Mouse (Mus musculus): Measurements from ENCODE around the gene Rps27. TPM values are rescaled to one million over a fixed set of nuclear protein-coding genes. Genes with fewer than 3 reads are reported as not detected.
A peak's percentile ranks its signal among the peaks of the same experiment; 100 is the strongest.

Gene Rps27
- total RNA-seq, 2 experiments from 2014 or later: 1,313 to 1,450 TPM

DNA sequence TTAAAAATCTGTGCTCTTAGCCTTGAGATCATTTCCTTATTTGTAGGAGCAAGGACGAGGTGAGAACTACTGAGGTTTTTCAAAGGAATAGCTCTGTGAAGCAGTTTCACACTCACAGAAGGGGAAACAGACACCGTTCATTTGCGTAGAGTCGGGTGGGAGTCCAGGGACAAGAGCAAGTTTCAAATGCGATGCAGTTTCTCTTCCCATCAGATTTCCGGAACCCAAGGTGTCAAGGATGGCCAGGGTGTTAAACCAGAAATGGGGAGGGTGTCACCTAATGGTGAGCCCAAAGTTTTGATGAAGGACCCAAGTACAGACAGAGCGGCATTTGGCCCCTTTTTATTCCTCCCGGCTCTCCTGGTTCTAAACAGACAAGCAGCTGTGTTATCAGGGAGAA is 17.6 kb upstream of the Rps27 start:
- no peak for DNase-seq

- DNase-seq: no peak
Measured at GRCm38 (mm10) chr3:90224331-90224730, 10.9 kb upstream of the Rps27 start.

DNA sequence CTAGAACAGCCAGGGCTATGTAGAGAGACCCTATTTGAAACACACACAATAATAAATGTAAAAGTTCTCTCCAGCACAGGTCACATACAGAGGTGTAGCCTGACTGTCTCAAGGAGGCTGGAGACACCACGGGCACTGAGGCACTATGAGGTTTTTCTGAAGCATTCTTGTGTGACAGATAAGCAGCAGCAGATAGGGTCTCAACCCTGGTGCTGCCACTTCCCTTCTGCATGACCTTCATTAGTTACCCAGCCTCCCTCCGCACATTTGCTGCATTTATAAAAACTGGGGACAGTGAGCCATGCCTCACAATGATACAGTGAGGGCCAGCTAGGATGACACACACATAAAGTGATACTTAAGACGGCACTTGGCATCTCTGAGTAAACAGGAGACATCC is 9.5 kb upstream of the Rps27 start:
- no peak for DNase-seq

DNA sequence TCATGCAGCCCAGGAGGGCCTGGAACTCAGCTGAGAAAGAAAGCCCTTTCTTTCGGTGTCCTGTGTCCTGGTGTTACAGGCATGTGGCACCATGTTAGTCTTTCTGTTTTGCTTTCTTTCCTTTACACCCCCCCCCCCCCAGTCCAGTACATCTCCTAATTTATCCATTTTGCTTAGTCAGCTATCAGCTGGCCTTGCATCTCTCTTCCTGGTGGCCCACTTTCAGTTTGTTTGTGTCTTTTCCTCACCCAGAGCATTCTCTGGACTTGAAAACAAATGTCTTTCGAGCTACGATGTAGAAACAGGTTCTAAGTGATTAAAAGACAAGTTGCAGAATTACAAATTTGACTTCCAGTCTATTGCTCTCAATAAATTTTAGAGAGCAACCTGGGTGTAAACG is 9.0 kb upstream of the Rps27 start:
- no peak for DNase-seq

DNA sequence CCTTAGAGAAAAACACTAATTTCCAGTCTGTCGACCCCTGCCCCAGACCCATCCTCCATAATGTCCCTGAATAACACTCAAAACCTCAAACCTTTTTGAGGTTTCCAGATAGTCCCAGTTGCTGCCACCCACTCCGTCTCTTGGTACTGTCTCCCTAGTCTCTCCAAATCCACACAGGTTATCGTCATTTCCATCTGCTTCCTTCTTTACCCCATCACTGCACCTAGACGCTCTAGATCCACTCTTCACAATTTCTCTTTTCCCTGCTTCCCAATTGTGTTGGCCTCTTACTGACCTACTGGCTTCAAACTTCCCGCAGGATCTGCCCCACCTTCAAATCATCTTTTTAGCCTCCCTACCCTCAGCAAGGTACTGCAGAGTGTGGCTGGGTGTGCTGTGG is 7.7 kb upstream of the Rps27 start:
- no peak for DNase-seq

DNA sequence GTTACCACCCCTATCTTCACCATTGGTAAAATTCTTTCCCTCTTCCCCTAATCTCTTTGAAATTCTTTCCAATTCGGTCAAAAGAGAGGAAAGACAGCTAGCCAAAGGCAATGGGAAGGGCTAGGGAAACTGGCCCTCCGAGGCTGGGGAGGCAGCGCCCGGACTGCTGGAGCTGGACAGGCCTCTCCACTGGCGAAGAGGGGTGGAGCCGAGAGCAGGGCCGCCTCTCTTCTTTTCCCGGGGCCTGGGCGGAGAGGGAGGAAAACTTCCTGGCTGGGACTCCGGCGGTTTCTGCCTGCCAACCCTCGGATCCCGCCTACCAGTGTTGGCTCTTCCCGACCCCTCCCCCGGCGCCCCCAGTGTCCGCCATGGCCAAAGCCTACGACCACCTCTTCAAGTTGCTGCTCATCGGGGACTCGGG is 7.1 kb upstream of the Rps27 start:
- peak; percentile 87 for DNase-seq

GRCm38 (mm10) chr3:90220088-90220487 is 6.6 kb upstream of the Rps27 start:
- DNase-seq: peak; percentile 61

DNA sequence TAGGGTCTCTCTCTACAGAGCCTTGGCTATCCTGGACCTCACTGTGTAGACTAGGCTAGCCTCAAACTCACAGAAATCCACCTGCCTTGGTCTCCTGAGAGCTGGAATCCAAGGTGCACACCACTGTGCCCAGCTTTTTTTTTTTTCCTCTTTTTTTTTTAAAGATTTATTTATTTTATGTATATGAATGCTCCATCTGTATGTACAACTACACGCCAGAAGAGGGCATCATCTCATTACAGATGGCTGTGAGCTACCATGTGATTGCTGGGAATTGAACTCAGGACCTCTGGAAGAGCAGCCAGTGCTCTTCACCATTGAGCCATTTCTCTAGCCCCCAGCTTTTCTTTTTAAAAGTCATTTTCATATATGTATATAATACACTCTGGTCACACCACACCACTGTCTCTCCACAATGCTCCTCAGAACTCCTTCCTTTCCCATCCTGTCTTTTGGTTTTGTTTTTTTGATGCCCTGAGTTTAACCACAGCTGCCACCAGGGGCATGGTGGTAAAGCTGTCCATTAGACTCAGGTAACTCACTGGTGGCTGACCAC is 2.5 kb upstream of the Rps27 start:
- DNase-seq: no peak

- peak; percentile 20 for DNase-seq
Measured at GRCm38 (mm10) chr3:90213956-90214684, 669 bp upstream of the Rps27 start.

DNA sequence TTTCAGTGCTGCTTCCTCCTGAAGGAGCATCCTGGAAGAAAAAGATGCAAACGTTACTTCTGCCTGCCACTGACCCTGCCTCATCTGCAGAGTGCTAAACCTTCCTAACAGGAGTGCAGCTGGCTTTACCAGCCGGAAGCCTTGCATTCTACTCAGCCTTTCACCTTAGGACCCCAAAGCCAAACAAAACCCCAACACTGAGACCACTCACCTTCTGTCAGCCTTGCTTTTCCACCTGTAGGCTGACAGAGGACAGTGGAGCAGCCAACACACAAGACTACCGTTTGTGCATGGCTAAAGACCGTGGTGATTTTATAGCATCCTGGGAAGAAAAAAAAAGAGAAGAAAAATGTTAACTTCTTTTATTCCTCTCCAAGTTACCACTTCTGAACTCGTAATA is 728 bp downstream of the Rps27 start:
- no peak for DNase-seq

- no peak for DNase-seq
Measured at GRCm38 (mm10) chr3:90211475-90212398, 1.7 kb downstream of the Rps27 start.

GRCm38 (mm10) chr3:90209908-90210566 is 3.4 kb downstream of the Rps27 start:
- DNase-seq: no peak

DNA sequence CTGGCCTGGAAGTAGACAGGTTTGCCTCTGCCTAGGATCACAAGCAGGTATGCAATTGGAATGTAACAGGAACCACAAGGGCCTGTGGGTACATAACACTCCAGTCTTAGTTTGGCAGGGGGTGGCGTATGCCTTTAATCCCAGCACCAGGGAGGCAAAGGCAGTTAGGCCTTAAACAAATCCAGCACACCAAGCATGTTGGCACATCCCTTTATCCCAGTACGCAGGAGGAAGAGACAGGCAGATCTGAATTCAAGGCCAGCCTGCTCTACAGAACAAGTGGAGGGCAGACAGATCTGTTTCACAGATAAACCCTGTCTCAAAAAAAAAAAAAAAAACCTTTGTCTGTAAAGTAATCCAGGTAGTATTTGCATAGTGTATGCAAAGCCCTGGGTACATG is 4.8 kb downstream of the Rps27 start:
- no peak for DNase-seq

DNA sequence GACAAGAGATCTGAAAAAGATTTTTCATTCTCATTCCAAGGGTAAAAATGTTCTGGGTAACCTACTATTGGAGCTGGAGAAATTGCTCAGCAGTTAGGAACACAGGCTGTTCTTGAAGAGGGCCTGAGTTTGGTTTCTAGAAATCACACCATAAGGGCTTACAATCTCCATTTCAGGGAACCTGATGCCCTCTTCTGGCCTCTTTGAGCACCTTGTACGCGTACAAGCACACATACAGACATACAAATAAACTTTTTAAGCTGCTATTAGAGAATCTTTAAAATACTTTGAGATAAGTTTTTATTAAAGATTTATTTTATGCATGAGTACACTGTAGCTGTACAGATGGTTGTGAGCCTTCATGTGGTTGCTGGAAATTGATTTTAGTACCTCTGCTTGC is 8.9 kb downstream of the Rps27 start:
- DNase-seq: no peak

- peak; percentile 30 for DNase-seq
Measured at GRCm38 (mm10) chr3:90203619-90204018, 9.8 kb downstream of the Rps27 start.

GRCm38 (mm10) chr3:90202884-90203283 is 10.6 kb downstream of the Rps27 start:
- no peak for DNase-seq

DNA sequence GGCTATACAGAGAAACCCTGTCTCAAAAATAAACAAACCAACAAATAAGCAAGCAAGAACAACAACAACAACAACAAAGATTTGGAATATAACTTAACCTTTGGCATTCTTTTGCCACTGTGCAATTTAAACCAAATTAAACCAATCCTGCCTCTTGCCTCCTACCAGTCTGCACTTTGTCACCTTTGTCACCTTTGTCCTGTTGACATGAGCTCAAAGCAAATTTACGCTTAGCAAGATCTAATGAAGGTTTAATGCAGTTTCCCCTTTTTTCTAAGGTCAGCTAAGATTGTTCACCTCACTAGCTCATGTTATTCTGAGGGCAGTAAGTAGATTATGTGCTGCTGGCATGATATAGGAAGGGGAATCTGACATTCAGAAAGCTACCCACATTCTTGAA is 15.9 kb downstream of the Rps27 start:
- DNase-seq: no peak

- DNase-seq: no peak
Measured at GRCm38 (mm10) chr3:90195644-90196043, 17.8 kb downstream of the Rps27 start.

GRCm38 (mm10) chr3:90194759-90195158 is 18.7 kb downstream of the Rps27 start:
- no peak for DNase-seq

DNA sequence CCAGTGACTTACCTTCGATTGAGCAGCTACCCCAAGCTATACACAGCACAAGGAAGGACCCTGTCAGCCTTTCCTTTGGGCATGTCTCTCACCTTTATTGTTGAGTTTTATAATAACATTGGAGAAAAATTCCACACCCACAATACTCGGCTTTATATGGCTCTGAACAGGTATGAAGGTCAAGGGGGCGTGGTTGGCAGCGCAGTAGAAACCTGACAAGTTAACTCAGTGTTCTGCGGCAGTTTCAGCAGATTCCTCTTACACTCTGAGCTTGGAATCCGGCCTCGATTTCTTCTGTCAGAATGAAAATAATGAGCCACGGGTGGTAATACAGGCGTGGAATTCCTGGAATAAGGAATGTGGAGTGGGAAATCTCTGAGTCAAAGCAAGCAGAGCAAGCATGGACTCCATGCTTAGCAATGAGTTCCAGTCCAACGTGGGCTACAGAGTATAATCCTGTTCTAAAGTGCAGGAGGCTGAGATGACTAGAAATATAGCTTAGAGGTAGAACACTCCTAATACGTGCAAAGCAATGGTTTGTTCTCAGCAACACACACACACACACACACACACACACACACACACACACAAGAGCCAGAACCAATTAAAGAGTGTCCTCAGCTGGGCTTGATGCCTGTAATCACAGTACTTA is 22.5 kb downstream of the Rps27 start:
- no peak for DNase-seq

DNA sequence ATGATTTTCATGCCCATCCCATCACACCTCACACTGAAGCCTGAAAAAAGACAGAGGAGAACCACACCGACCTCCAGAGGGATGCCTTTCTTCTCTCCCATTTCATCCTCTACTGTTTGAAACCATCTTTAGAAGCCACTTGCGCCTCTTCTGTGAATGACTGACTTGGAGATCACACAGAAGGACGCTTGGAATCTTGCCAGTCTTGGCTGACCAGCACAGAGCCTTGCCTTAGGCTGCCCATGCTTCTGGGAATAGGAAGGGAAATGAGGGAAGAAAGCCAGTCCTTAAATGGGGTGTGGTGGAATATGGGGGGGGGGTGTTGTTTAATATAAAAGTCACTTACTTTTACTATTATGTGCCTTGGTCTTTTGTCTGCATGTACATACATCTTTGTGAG is 29.9 kb downstream of the Rps27 start:
- peak; percentile 19 for DNase-seq

- no peak for DNase-seq
Measured at GRCm38 (mm10) chr3:90179566-90179965, 33.9 kb downstream of the Rps27 start.
